Mouse (Mus musculus) midbrain, embryonic 14.5 days (tissue): ENCODE data around the gene Kcnma1. TPM values are rescaled to one million over a fixed set of nuclear protein-coding genes. Genes with fewer than 3 reads are reported as not detected.

Experiments used
- ATAC-seq: fragments of 200-750 bp; cut with Nextera tagmentation; 2 replicates; pipeline ENCODE4 v1.8.0; 2017; ENCODE audit warnings: moderate number of reproducible peaks, moderate library complexity; ENCODE audit not compliant: low FRiP score, low TSS enrichment
- DNase-seq: peaks from one replicate; pipeline ENCODE4 v3.0.0-alpha.2; 2015
- H3K27ac ChIP-seq: fragments of 300-500 bp; sonication (generic); replicated peaks from 2 replicates; pipeline ENCODE4 v1.5.1; 2014; ENCODE audit warnings: mild to moderate bottlenecking, low read depth, low read length, moderate library complexity
- H3K27me3 ChIP-seq: fragments of 300-500 bp; sonication (generic); 2 replicates; pipeline ENCODE4 v1.6.1; 2014; ENCODE audit warnings: low read length, control low read depth, mixed read lengths; ENCODE audit not compliant: control insufficient read depth, insufficient read depth
- H3K36me3 ChIP-seq: fragments of 300-500 bp; sonication (generic); 2 replicates; pipeline ENCODE4 v1.6.1; 2014; ENCODE audit warnings: low read length, control low read depth; ENCODE audit not compliant: control insufficient read depth, insufficient read depth
- H3K4me1 ChIP-seq: fragments of 300-500 bp; sonication (generic); 2 replicates; pipeline ENCODE4 v1.6.1; 2014; ENCODE audit warnings: mild to moderate bottlenecking, antibody characterized with exemption, low read length, control low read depth; ENCODE audit not compliant: control insufficient read depth, insufficient read depth
- H3K4me2 ChIP-seq: fragments of 300-500 bp; sonication (generic); 2 replicates; pipeline ENCODE4 v1.6.1; 2014; ENCODE audit warnings: mild to moderate bottlenecking, low read length, moderate library complexity
- H3K4me3 ChIP-seq: fragments of 300-500 bp; sonication (generic); replicated peaks from 2 replicates; pipeline ENCODE4 v1.5.1; 2014; ENCODE audit warnings: low read depth, low read length
- H3K9ac ChIP-seq: fragments of 300-500 bp; sonication (generic); replicated peaks from 2 replicates; pipeline ENCODE4 v1.6.1; 2014; ENCODE audit warnings: mild to moderate bottlenecking, low read length, moderate library complexity
- H3K9me3 ChIP-seq: fragments of 300-500 bp; sonication (generic); 2 replicates; pipeline ENCODE4 v1.6.1; 2016; ENCODE audit warnings: low read length, control low read depth, mixed read lengths; ENCODE audit not compliant: control insufficient read depth
- WGBS: fragments of 180-500 bp; shearing (Covaris S2); extraction: QIAGEN DNeasy Blood & Tissue Kit; methylation state at CpG from one replicate; pipeline ENCODE4 v1.1.7; 2014; 5-methylcytosine and 5-hydroxymethylcytosine counted together
- polyA plus RNA-seq: library from polyadenylated mRNA; unstranded; fragments of >200 nt; fragmentation: Nextera tagmentation; extraction: Ambion mirVana; gene quantifications from 2 replicates; pipeline ENCODE4 v1.2.1, GENCODE M21; 2014

The Kcnma1 gene
- polyA plus RNA-seq, 1 experiment from 2014 or later = 17.8 TPM

- no peaks in the 10 kb centered on the region for H3K4me1 ChIP-seq
- DNase-seq (no peak), ATAC-seq (no peak)
- no peaks in the 10 kb centered on the region for H3K9me3 ChIP-seq
- no peaks in the 10 kb centered on the region for H3K27me3 ChIP-seq
- H3K4me3 ChIP-seq = no peak overlapping the region
- WGBS = 56% methylated on average over 2 of the region's 2 CpGs
- no peak overlapping the region for H3K4me2 ChIP-seq
- no peak overlapping the region for H3K9ac ChIP-seq
- H3K27ac ChIP-seq = no peak overlapping the region
- H3K36me3 ChIP-seq = no peaks in the 10 kb centered on the region
Measured at GRCm38 (mm10) chr14:23729377-23729776, 284.9 kb downstream of the Kcnma1 start.

GRCm38 (mm10) chr14:23723701-23724430, 290.4 kb downstream of the Kcnma1 start:
- no peak overlapping the region for H3K4me3 ChIP-seq
- ATAC-seq (no peak), DNase-seq (no peak)
- H3K27ac ChIP-seq = peak overlapping the region; percentile 20
- H3K27me3 ChIP-seq = no peaks in the 10 kb centered on the region
- H3K9ac ChIP-seq = no peak overlapping the region
- WGBS = 45% methylated on average over 7 of the region's 7 CpGs
- no peaks in the 10 kb centered on the region for H3K9me3 ChIP-seq
- H3K4me2 ChIP-seq = no peak overlapping the region
- H3K36me3 ChIP-seq = no peaks in the 10 kb centered on the region
- H3K4me1 ChIP-seq = peaks cover 6% of the 10 kb centered on the region; the same call in 1 of the 2 replicates

- no peak overlapping the region for H3K4me3 ChIP-seq
- peak; percentile 36 for DNase-seq
Measured at GRCm38 (mm10) chr14:23719246-23719645, 295.0 kb downstream of the Kcnma1 start.

GRCm38 (mm10) chr14:23718667-23719066, 295.6 kb downstream of the Kcnma1 start:
- no peak for DNase-seq
- Histone ChIP-seq H3K4me3 (no peak overlapping the region), H3K4me2 (no peak overlapping the region), H3K9me3 (no peaks in the 10 kb centered on the region), H3K27me3 (no peaks in the 10 kb centered on the region), H3K4me1 (peaks cover 2% of the 10 kb centered on the region; the same call in 1 of the 2 replicates), H3K9ac (no peak overlapping the region), H3K27ac (no peak overlapping the region), H3K36me3 (no peaks in the 10 kb centered on the region)
- no peak for ATAC-seq
- 85% methylated on average over 6 of the region's 6 CpGs for WGBS

More at GRCm38 (mm10) chr14:23719246-23719645, 295.0 kb downstream of the Kcnma1 start:
- H3K36me3 ChIP-seq = no peaks in the 10 kb centered on the region
- H3K9me3 ChIP-seq = no peaks in the 10 kb centered on the region
- ATAC-seq = no peak
- no peaks in the 10 kb centered on the region for H3K27me3 ChIP-seq
- H3K4me2 ChIP-seq = no peak overlapping the region
- 28% methylated on average over 3 of the region's 3 CpGs for WGBS
- H3K27ac ChIP-seq = no peak overlapping the region
- peaks cover 6% of the 10 kb centered on the region; the same call in 1 of the 2 replicates for H3K4me1 ChIP-seq
- no peak overlapping the region for H3K9ac ChIP-seq

- WGBS = 64% methylated on average over 7 of the region's 7 CpGs
- H3K36me3 ChIP-seq = no peaks in the 10 kb centered on the region
- no peak overlapping the region for H3K9ac ChIP-seq
- H3K4me1 ChIP-seq = no peaks in the 10 kb centered on the region
- H3K4me3 ChIP-seq = no peak overlapping the region
- no peaks in the 10 kb centered on the region for H3K27me3 ChIP-seq
- no peak for DNase-seq
- H3K9me3 ChIP-seq = no peaks in the 10 kb centered on the region
- no peak overlapping the region for H3K4me2 ChIP-seq
- no peak overlapping the region for H3K27ac ChIP-seq
- ATAC-seq = no peak
Measured at GRCm38 (mm10) chr14:23714396-23715131, 299.7 kb downstream of the Kcnma1 start.

- Histone ChIP-seq H3K9ac (no peak overlapping the region), H3K4me1 (no peaks in the 10 kb centered on the region), H3K9me3 (no peaks in the 10 kb centered on the region), H3K4me2 (no peak overlapping the region), H3K4me3 (no peak overlapping the region), H3K36me3 (no peaks in the 10 kb centered on the region), H3K27me3 (no peaks in the 10 kb centered on the region), H3K27ac (no peak overlapping the region)
- no peak for DNase-seq
- no peak for ATAC-seq
- 92% methylated on average over 5 of the region's 5 CpGs for WGBS
Measured at GRCm38 (mm10) chr14:23712891-23713290, 301.4 kb downstream of the Kcnma1 start.

GRCm38 (mm10) chr14:23710954-23711353, 303.3 kb downstream of the Kcnma1 start:
- DNase-seq = peak; percentile 73
- no peak for ATAC-seq

GRCm38 (mm10) chr14:23706837-23707236, 307.5 kb downstream of the Kcnma1 start:
- DNase-seq (no peak), ATAC-seq (no peak)
- Histone ChIP-seq H3K4me1 (no peaks in the 10 kb centered on the region; the same call in 1 of the 2 replicates), H3K9ac (no peak overlapping the region), H3K27ac (no peak overlapping the region), H3K4me2 (no peak overlapping the region), H3K36me3 (no peaks in the 10 kb centered on the region), H3K9me3 (no peaks in the 10 kb centered on the region), H3K4me3 (no peak overlapping the region), H3K27me3 (no peaks in the 10 kb centered on the region)
- 87% methylated on average over 10 of the region's 10 CpGs for WGBS

More at GRCm38 (mm10) chr14:23710954-23711353, 303.3 kb downstream of the Kcnma1 start:
- no peak overlapping the region for H3K4me2 ChIP-seq
- no peaks in the 10 kb centered on the region for H3K27me3 ChIP-seq
- H3K36me3 ChIP-seq = no peaks in the 10 kb centered on the region
- WGBS = 71% methylated on average over 7 of the region's 7 CpGs
- no peak overlapping the region for H3K27ac ChIP-seq
- no peaks in the 10 kb centered on the region for H3K9me3 ChIP-seq
- no peak overlapping the region for H3K9ac ChIP-seq
- H3K4me3 ChIP-seq = no peak overlapping the region
- no peaks in the 10 kb centered on the region for H3K4me1 ChIP-seq
